Mouse (Mus musculus) urinary bladder, postnatal 36 days (tissue): Measurements from ENCODE around the gene Fahd1.

ENCODE experiments used
- DNase-seq, 2 experiments: peaks; one replicate each; pipeline ENCODE4 v3.0.0; 2022; ENCODE audit warnings: low spot score in 2 of 2, mixed read lengths in 1 of 2

Gene Fahd1

GRCm38 (mm10) chr17:24848600-24849031 is 1.5 kb downstream of the Fahd1 start:
- no peak for DNase-seq

GRCm38 (mm10) chr17:24847386-24847785 is 2.8 kb downstream of the Fahd1 start:
- no peak for DNase-seq

DNA sequence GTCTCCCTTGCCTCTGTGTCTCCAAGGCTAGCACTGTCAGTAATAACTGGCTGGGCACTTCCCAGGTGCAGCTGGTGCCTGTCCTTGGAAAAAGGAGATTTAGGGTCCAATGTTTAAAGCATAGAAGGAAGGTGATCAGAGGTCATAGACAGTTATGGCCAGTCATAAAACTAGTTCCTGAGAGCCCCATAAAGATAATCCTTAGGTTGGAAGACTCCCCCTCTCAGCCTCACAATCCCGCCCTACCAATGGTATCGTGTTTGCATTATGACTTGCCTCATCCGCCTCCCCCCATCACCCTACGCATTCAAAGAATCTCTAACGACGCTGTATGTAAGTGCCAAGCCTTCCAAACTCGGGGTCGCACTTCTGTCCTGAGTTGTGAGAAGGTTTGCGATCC is 5.6 kb downstream of the Fahd1 start:
- DNase-seq = no peak

DNA sequence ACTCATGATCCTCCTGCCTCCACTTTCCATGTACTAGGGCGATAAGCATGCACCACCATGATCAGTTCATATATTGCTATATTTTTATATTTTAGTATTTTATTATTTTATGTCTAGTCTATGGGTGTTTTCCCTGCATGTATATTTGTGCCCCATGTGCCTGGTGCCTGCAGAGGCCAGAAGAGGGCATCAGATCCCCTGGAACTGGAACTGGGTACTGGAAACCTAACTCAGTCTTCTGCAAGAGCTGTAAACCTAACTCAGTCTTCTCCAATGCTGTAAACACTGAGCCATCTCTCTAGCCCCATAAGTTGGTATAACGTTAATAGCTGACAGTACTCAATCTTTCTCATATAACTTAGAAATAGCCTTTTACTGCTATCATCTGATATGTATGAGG is 7.5 kb downstream of the Fahd1 start:
- DNase-seq = no peak

GRCm38 (mm10) chr17:24841133-24841532 is 9.0 kb downstream of the Fahd1 start:
- peak in 1 of 2 experiments; percentile 27 for DNase-seq

- DNase-seq = no peak
Observed at GRCm38 (mm10) chr17:24840341-24840740, 9.8 kb downstream of the Fahd1 start.

DNA sequence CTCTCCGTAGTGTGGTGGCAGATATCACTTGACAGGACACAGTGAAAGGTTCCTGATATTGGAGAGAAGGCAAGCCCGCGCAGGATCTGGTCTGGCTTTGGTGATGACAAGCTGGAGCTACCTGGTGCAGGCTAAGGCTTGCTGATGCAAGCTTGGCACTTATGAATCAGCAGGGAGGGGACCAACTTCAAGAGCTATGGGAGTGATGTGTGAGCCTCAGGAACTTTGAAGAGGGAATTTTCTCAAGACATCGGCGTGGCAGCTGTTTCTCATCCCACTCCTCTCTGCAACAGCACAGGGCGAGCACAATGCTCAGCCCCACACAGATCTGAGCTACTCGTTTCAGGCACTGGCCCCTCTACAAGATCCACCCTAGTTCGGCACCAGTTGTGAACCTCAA is 10.3 kb downstream of the Fahd1 start, which contains the start of gene Hagh:
Gene Hagh (plus strand): TSS at position 302 of the 400 bp plus-strand sequence.
- DNase-seq = peak; percentile 62 to 68

DNA sequence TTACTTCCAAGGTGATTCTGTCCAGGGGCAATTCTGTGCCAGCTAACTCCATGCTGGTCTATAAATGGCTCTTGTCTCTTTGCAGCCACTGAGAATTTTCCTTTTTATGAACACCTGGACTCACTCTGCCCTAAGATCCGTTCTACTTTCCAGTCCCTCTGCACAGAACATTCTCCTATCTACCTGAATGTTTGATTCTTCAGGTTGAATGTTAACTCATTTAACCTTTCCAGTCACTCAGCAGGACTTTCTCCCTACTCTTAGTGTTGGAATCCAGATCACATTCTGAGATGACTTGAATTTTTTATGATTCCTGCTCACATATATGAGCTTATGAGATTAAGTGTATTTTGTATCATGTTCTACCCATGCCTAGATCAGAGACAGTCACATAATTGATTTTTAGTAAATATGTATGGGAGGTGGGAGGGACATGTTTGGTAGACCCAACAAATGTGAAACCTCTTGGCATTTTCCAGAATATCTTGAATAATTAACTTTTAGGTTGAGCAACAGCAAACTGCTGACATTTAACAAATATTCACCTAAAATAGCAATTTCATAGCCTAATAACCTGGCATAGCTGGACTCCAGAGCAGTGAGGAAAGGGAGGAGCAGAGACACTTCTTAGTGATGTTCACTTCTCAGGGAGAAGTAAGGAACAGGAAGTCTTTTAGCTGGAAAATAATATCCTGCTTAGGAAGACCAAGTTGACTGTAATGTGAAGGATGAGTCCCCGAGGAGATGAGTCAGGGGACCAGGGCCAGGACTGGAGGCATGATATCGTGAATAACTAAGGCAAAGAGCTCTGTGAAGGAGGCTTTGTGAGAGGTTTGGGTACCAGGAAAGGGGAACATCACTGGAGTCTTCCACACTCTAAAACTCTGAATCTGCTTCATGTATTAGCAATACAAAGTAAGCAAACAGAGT is 28.5 kb downstream of the Fahd1 start:
- peak in 1 of 2 experiments; percentile 13 for DNase-seq

- DNase-seq = no peak
Observed at GRCm38 (mm10) chr17:24819469-24819868, 30.7 kb downstream of the Fahd1 start.

DNA sequence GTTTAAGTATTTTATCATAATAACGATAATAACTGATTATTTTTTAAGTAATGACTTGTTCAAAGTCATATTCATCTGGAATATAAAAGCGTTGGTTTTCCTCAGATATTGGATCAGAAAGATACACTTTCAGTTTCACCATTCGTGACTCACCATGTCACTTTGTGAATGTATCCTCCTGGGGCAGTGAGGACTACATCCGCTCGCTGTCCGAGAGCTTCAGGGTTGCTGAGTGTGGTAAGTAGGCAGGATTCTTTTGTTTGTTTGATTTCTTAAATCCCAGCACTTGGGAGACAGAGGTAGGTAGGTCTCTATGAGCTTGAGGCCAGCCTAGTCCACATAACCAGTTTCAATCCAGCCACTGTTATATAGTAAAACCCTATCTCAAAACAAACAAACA is 32.0 kb downstream of the Fahd1 start:
- DNase-seq = no peak

DNA sequence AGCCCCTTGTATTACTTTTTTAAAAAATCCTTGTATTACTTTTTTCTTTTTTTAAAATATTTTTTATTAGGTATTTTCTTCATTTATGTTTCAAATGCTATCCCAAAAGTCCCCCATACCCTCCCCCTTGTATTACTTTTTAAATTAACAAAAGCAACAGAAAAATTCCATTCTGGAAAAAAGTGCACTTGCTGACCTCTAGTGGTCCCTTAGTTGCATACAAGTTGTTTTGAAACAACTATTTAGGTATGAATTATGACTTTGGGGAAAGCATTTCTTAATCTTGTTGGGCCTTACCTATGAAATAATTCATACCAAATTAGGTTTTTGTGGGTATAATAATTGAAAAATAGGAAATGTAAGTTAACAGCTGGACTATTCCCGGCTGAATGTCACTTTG is 32.7 kb downstream of the Fahd1 start:
- DNase-seq = no peak

GRCm38 (mm10) chr17:24815256-24815655 is 34.9 kb downstream of the Fahd1 start:
- DNase-seq = no peak

DNA sequence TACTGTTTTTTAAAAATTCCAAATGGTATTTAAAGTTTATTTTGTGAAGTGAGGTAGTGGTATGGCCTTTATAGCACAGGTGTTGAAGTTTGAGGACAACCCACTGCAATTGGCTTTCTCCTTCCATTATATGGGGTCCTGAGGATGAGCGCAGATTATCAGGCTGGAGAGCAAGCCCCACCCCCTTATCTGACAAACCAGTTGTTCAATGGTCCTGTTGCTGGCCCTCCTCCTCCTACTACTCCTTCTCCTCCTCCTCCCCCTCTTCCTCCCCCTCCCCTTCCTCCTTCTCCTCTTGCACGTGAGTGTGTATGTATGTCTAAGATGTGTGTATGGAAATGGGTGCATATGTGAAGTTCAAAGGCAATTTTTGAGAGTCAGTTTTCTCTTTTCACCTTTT is 37.9 kb downstream of the Fahd1 start:
- no peak for DNase-seq

DNA sequence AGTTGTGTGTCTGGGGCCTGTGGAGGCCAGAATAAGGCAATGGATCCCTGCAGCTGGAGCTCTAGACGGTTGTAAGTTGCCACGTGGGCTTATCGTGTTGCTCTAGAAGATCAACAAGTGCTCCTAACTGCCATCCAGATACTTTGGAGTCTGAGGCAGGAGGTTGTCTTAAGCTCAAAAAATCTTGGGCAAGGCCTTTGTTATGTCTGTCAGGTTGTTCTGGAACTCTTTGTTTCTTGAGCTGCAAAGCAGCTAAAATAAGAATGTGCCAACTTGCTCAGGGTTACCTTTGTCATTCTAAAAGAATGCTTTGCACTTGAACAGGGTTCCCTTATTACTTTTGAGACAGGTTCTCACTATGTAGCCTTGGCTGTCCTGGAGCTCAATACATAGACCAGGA is 39.0 kb downstream of the Fahd1 start:
- DNase-seq = no peak

DNA sequence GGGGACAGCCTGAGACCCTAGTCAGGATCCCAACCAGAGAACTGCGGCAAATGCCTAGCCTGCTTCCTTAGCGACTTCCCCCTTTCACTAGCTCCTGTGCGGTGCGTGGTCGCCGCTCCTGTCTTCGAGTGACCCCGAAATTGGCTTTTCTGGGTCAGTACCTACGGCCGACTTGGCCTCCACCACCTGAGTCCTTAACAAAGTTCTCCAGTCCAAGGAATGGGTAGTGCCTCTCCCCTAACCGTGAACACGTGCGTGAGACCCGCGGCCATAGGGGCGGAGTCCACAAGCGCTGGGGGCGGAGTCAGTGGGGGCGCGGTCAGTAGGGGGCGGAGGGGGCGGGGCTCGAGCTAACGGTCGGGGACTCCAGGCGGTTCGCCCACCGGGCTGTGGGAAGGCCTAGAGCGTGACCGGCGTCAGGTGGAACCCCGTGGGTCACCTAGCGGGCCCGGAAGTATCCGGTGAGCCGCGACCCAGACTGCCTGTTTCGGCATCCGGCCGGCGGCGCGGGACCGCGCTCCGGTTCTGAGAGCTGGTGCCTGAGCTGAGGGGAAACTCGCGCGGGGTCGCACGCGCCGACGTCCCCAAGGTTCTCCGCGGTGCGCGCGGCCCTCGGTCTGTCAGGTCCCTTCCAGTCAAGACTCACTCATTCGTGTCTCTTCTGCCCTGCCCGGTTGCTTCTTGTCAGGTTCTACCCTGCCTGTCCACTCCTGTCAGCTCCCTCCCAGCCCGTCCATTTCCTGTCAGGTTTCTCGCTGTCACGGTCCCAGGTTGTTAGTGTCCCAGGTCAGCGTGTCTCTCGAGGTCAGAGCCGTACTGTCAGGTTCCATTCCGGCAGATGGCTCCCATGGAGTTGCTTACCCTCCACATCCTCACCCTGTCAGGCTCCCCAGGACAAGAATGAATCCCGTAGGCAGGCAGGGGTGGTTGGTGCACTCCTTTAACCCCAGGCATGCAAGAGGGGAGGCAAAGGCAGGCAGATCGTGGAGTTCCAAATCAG is 45.9 kb downstream of the Fahd1 start, which contains the start of gene Meiob:
Gene Meiob (plus strand): TSS at position 338 of the 1,000 bp plus-strand sequence.
- peak; percentile 32 to 57 for DNase-seq

DNA sequence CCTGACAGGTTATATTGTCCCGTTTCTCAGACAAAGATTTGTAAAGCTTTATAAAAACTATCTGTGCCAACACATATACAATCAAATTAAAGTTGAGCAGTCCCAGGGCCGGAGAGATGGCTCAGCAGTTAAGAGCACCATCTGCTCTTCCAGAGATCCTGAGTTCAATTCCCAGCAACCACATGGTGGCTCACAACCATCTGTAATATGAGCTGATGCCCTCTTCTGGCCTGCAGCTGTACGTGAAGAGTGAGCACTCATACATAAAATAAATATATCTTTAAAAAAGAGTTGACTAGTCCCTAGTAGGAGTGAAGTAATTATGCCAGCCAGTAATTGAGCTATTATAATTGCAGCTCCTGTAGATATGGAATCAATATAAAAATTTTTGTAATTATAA is 49.6 kb downstream of the Fahd1 start:
- DNase-seq = no peak

GRCm38 (mm10) chr17:24799476-24799875 is 50.7 kb downstream of the Fahd1 start:
- no peak for DNase-seq
